Comparison of ENCODE assay signal across 8 mouse cellular contexts in the genomic region with DNA sequence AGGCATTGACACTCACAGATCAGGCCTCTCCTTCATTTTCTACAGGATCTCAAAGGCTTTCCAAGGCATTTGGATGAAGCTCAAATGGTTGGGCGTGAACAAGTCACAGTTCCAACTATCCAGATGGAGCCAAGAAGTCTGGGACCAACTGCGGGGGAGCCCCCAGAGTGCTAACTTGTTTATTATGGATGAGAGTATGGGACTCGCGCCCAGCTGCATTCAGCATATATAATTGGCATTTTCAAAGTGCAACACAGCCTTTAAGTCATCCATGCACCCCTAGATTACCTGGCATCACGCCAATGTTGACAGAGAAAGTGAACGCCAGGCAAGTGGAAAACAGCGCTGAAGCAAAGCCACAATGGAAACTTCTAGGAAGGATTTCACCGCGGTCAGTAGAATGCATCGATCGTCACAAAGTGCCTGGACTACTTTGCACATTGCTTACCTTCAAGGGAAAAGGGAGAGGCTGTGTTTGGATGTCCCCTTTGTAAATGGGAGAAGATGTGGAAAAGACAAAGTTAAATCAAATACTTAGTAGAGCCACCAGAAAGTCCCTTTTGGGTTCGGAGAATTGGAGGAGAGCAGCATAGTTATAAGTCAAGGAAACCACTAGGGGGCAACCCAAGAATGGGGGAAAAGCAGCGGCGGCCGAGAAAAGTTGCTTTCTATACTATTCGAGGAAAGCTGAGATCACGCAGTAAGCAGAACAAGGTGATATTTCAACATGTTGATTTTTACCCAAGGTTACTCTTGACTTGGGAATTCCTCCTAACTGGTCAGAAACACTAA. TPM values are rescaled to one million over a fixed set of nuclear protein-coding genes. Genes with fewer than 3 reads are reported as not detected.
DNase-seq lines count a peak whose midpoint lies in the region; ATAC-seq and TF ChIP-seq lines count a peak whose summit lies in the region.

No protein-coding gene starts in this region.

- H3K9ac ChIP-seq in embryonic facial prominence, embryonic 12.5 days = no peak overlapping the region
- H3K9ac ChIP-seq in kidney, embryonic 14.5 days (ENCODE audit: low read depth, low read length) = no peak overlapping the region
- H3K9ac ChIP-seq in limb, embryonic 14.5 days (ENCODE audit: low read depth, low read length, severe bottlenecking) = no peak overlapping the region
- H3K9ac ChIP-seq in midbrain, embryonic 15.5 days = no peak overlapping the region
- no peak overlapping the region for H3K9ac ChIP-seq in stomach, postnatal 0 days (ENCODE audit: low read length)

- TF ChIP-seq CTCF in stomach, postnatal 0 days (IDR thresholded peaks at IDR 0.05; ENCODE audit: low read depth) = peak; percentile 88

- no peaks in the 10 kb centered on the region for H3K4me1 ChIP-seq in embryonic facial prominence, embryonic 12.5 days
- no peaks in the 10 kb centered on the region for H3K4me1 ChIP-seq in heart, embryonic 10.5 days
- H3K4me1 ChIP-seq in kidney, embryonic 14.5 days (ENCODE audit: control insufficient read depth, insufficient read depth, low read length) = peaks cover 10% of the 10 kb centered on the region; the same call in 1 of the 2 replicates
- 0 out of 2 replicates have a peak, but pooled peaks cover 10% of the 10 kb centered on the region for H3K4me1 ChIP-seq in limb, embryonic 14.5 days (ENCODE audit: control insufficient read depth, insufficient read depth, low read length)
- peaks cover 3% of the 10 kb centered on the region; the same call in 1 of the 2 replicates for H3K4me1 ChIP-seq in midbrain, embryonic 15.5 days
- no peaks in the 10 kb centered on the region for H3K4me1 ChIP-seq in stomach, postnatal 0 days (replicated peaks; ENCODE audit: control insufficient read depth, insufficient read depth)

- TF ChIP-seq POLR2A in limb, embryonic 14.5 days (IDR thresholded peaks at IDR 0.05; ENCODE audit: borderline replicate concordance, extremely low read depth, insufficient read depth, insufficient read length) = no peak

- WGBS in embryonic facial prominence, embryonic 12.5 days = 35% methylated on average over 17 of the region's 17 CpGs
- 28% methylated on average over 17 of the region's 17 CpGs for WGBS in heart, embryonic 10.5 days
- 25% methylated on average over 17 of the region's 17 CpGs for WGBS in kidney, embryonic 14.5 days
- 17% methylated on average over 17 of the region's 17 CpGs for WGBS in limb, embryonic 14.5 days
- WGBS in midbrain, embryonic 15.5 days = 25% methylated on average over 17 of the region's 17 CpGs
- 14% methylated on average over 17 of the region's 17 CpGs for WGBS in stomach, postnatal 0 days

- DNase-seq in 416B (ENCODE audit: low read depth) = peak; percentile 60
- DNase-seq in adrenal gland, postnatal 14 days = peak; percentile 77
- DNase-seq in heart, embryonic 10.5 days (ENCODE audit: low spot score) = no peak
- DNase-seq in limb, embryonic 14.5 days (ENCODE audit: low spot score) = peak; percentile 93
- DNase-seq in stomach, postnatal 0 days (ENCODE audit: low spot score) = peak; percentile 69

- no peak overlapping the region for H3K27ac ChIP-seq in embryonic facial prominence, embryonic 12.5 days
- H3K27ac ChIP-seq in heart, embryonic 10.5 days = no peak overlapping the region
- H3K27ac ChIP-seq in kidney, embryonic 14.5 days (ENCODE audit: low read depth, low read length) = no peak overlapping the region
- H3K27ac ChIP-seq in limb, embryonic 14.5 days (replicated peaks; ENCODE audit: low read depth, low read length) = no peak overlapping the region
- H3K27ac ChIP-seq in midbrain, embryonic 15.5 days = no peak overlapping the region
- no peak overlapping the region for H3K27ac ChIP-seq in stomach, postnatal 0 days (replicated peaks)

- ATAC-seq in embryonic facial prominence, embryonic 12.5 days (ENCODE audit: insufficient number of reproducible peaks, insufficient read depth, low FRiP score, low TSS enrichment) = no peak
- ATAC-seq in kidney, embryonic 14.5 days (ENCODE audit: low FRiP score, low TSS enrichment) = peak; percentile 43
- ATAC-seq in limb, embryonic 14.5 days (ENCODE audit: low FRiP score, low read depth) = peak; percentile 76
- peak; percentile 78 for ATAC-seq in midbrain, embryonic 15.5 days (replicated peaks)
- ATAC-seq in stomach, postnatal 0 days (ENCODE audit: low FRiP score, low TSS enrichment) = peak; percentile 65

- no peak for TF ChIP-seq EP300 in stomach, postnatal 0 days (optimal IDR thresholded peaks at IDR 0.05)

- peak overlapping the region; percentile 31 for H3K4me2 ChIP-seq in embryonic facial prominence, embryonic 12.5 days (replicated peaks)
- H3K4me2 ChIP-seq in kidney, embryonic 14.5 days (replicated peaks; ENCODE audit: low read depth, low read length) = peak overlapping the region; percentile 35
- H3K4me2 ChIP-seq in limb, embryonic 14.5 days (replicated peaks; ENCODE audit: low read depth, low read length, severe bottlenecking) = peak overlapping the region; percentile 24
- peak overlapping the region; percentile 24; the same call in 1 of the 2 replicates for H3K4me2 ChIP-seq in midbrain, embryonic 15.5 days
- H3K4me2 ChIP-seq in stomach, postnatal 0 days (replicated peaks; ENCODE audit: low read depth) = peak overlapping the region; percentile 44

- no peak overlapping the region for H3K4me3 ChIP-seq in embryonic facial prominence, embryonic 12.5 days
- peak overlapping the region; percentile 35 for H3K4me3 ChIP-seq in heart, embryonic 10.5 days
- H3K4me3 ChIP-seq in kidney, embryonic 14.5 days (ENCODE audit: low read length) = peak overlapping the region; percentile 18; the same call in 1 of the 2 replicates
- 0 out of 2 replicates have a peak overlapping the region, but pooled peaks have one; percentile 7 for H3K4me3 ChIP-seq in limb, embryonic 14.5 days (replicated peaks; ENCODE audit: low read length)
- H3K4me3 ChIP-seq in midbrain, embryonic 15.5 days = no peak overlapping the region
- peak overlapping the region; percentile 18; the same call in 1 of the 2 replicates for H3K4me3 ChIP-seq in stomach, postnatal 0 days (ENCODE audit: low read depth, low read length)

- H3K36me3 ChIP-seq in embryonic facial prominence, embryonic 12.5 days = no peaks in the 10 kb centered on the region
- no peaks in the 10 kb centered on the region for H3K36me3 ChIP-seq in heart, embryonic 10.5 days
- no peaks in the 10 kb centered on the region for H3K36me3 ChIP-seq in kidney, embryonic 14.5 days (ENCODE audit: control insufficient read depth, insufficient read depth, low read length)
- H3K36me3 ChIP-seq in limb, embryonic 14.5 days (ENCODE audit: control insufficient read depth, insufficient read depth, low read length) = no peaks in the 10 kb centered on the region
- H3K36me3 ChIP-seq in midbrain, embryonic 15.5 days (replicated peaks) = no peaks in the 10 kb centered on the region
- no peaks in the 10 kb centered on the region for H3K36me3 ChIP-seq in stomach, postnatal 0 days (ENCODE audit: control insufficient read depth, insufficient read depth, low read length)

- no peaks in the 10 kb centered on the region for H3K27me3 ChIP-seq in embryonic facial prominence, embryonic 12.5 days
- H3K27me3 ChIP-seq in heart, embryonic 10.5 days (ENCODE audit: insufficient read depth, poor library complexity, severe bottlenecking) = no peaks in the 10 kb centered on the region
- no peaks in the 10 kb centered on the region for H3K27me3 ChIP-seq in kidney, embryonic 14.5 days (ENCODE audit: control insufficient read depth, insufficient read depth, low read length)
- no peaks in the 10 kb centered on the region for H3K27me3 ChIP-seq in limb, embryonic 14.5 days (ENCODE audit: control insufficient read depth, insufficient read depth, low read length)
- H3K27me3 ChIP-seq in midbrain, embryonic 15.5 days (replicated peaks) = no peaks in the 10 kb centered on the region
- H3K27me3 ChIP-seq in stomach, postnatal 0 days (ENCODE audit: control insufficient read depth, insufficient read depth, low read length) = no peaks in the 10 kb centered on the region

- H3K9me3 ChIP-seq in embryonic facial prominence, embryonic 12.5 days = no peaks in the 10 kb centered on the region
- no peaks in the 10 kb centered on the region for H3K9me3 ChIP-seq in heart, embryonic 10.5 days
- no peaks in the 10 kb centered on the region for H3K9me3 ChIP-seq in kidney, embryonic 14.5 days (ENCODE audit: control insufficient read depth, low read length)
- H3K9me3 ChIP-seq in limb, embryonic 14.5 days (ENCODE audit: control insufficient read depth, low read length) = no peaks in the 10 kb centered on the region
- H3K9me3 ChIP-seq in midbrain, embryonic 15.5 days = no peaks in the 10 kb centered on the region
- no peaks in the 10 kb centered on the region for H3K9me3 ChIP-seq in stomach, postnatal 0 days (ENCODE audit: control insufficient read depth, low read length)

RNA-seq across cellular contexts. Expression of a gene that starts 27.3 kb away (rescaled TPM):
- total RNA-seq in adrenal gland, postnatal 14 days (2021) = 20.0 and 20.5 TPM in 2 replicates
- polyA plus RNA-seq in embryonic facial prominence, embryonic 12.5 days (2016; fragmentation: Nextera tagmentation; extraction: Ambion mirVana) = 74.5 and 81.4 TPM in 2 replicates
- polyA plus RNA-seq in heart, embryonic 10.5 days (2016; fragmentation: Nextera tagmentation; extraction: Ambion mirVana) = 38.6 and 40.7 TPM in 2 replicates
- polyA plus RNA-seq in kidney, embryonic 14.5 days (2014; fragmentation: Nextera tagmentation; extraction: Ambion mirVana) = 70.6 and 80.0 TPM in 2 replicates
- 76.0 and 85.9 TPM in 2 replicates for polyA plus RNA-seq in limb, embryonic 14.5 days (2012; rRNA removed)
- polyA plus RNA-seq in limb, embryonic 14.5 days (2014; fragmentation: Nextera tagmentation; extraction: Ambion mirVana) = 60.6 and 66.3 TPM in 2 replicates
- 12.0 and 12.6 TPM in 2 replicates for polyA plus RNA-seq in midbrain, embryonic 15.5 days (2015; fragmentation: Nextera tagmentation; extraction: Ambion mirVana)
- polyA plus RNA-seq in stomach, postnatal 0 days (2015; fragmentation: Nextera tagmentation; extraction: Ambion mirVana) = 58.3 and 67.7 TPM in 2 replicates

Comparison
In these comparisons a context has a peak if more than half of its experiments do, and no peak if none do; other contexts are left out.
1. H3K4me3 ChIP-seq: peak in heart, embryonic 10.5 days (single experiment), kidney, embryonic 14.5 days (single experiment), limb, embryonic 14.5 days (single experiment) and stomach, postnatal 0 days (single experiment); none in embryonic facial prominence, embryonic 12.5 days (single experiment) and midbrain, embryonic 15.5 days (single experiment).
2. Peak in every context shown above with its lines, with median percentiles within 50 percentile points of each other: H3K4me2 ChIP-seq.